Mouse (Mus musculus): ENCODE measurements at regions not wholly inside any gene's neighbourhood (a gene's known extent, or its start where the extent isn't known, plus 50 kb on each side); places are given as distances from the start of the nearest gene placed in this dataset.
A peak's percentile ranks its signal among the peaks of the same experiment; 100 is the strongest.

DNA sequence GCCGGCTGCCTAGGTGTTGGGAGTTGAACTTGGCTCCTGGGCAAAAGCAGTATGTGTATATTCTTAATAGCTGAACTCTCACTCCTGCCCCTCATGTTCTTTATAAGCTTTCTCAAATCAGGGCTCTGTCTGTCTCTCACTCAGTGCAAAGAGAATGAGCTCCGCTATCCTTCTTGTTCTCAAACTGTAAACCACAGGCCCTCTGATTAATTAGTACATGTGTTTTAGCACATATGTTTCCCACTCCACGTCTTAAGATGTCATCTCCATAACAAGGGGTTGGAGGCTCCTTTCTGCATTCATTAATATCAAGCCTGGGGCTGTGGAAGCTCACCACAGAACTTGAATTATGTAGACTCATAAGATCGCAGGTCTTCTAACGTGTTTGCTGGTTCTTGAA, 104.7 kb downstream of the Nsun3 start:
- intact Hi-C loops (cut with DNase I): no loop called here
- TF ChIP-seq CTCF (IDR thresholded peaks at IDR 0.05): no peak
- no peak for DNase-seq (ENCODE audit: extremely low spot score in 1 of 2, low spot score in 2 of 2)
- Histone ChIP-seq H3K27ac (no peak overlapping the region), H3K4me3 (no peak overlapping the region)

DNA sequence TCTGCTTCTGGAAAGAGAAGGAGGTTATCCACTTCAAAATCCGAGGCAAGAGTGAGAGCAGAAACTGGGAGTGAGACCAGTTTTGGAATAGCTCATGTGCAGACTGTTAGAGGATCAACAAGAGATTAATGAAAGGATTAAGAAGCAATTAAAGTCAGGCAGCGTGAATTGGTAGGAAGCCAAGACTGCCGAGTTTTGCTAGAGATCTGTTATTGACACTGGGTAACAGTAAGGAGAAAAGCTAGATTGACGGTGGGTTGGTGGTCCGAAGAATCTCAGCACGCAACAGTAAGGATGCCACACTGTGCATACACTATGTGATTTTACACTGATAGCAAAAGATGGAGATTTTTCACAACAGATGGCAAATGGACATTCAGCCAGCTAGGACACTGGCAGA, 109.8 kb downstream of the Nsun3 start:
- H3K4me3 ChIP-seq: no peak overlapping the region
- H3K27ac ChIP-seq: no peak overlapping the region
- intact Hi-C loops (cut with DNase I): no loop called here
- no peak for TF ChIP-seq CTCF (IDR thresholded peaks at IDR 0.05)
- no peak for DNase-seq (ENCODE audit: extremely low spot score in 1 of 2, low spot score in 2 of 2)

DNA sequence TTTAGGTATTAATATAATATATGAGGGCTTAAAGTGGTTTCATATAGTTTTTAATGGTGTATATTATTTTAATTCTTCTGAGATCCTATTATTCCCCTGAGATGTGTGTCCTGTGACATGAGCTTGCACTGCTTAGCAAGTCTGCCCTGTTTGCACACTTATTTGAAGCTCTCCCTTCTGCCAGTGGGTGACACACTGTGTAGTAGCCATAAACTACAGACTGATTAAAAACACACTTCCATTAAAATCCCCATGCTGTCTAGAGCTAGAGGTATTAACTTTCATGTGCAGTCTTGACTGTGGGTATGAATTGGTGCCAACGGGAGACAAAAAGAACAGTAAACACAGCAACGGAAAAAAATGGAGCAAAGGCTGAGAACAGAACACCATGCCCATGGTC, 129.2 kb downstream of the Nsun3 start:
- intact Hi-C loops (cut with DNase I): no loop called here
- Histone ChIP-seq H3K27ac (no peak overlapping the region), H3K4me3 (no peak overlapping the region)
- TF ChIP-seq CTCF (IDR thresholded peaks at IDR 0.05): no peak
- no peak for DNase-seq (ENCODE audit: extremely low spot score in 1 of 2, low spot score in 2 of 2)

DNA sequence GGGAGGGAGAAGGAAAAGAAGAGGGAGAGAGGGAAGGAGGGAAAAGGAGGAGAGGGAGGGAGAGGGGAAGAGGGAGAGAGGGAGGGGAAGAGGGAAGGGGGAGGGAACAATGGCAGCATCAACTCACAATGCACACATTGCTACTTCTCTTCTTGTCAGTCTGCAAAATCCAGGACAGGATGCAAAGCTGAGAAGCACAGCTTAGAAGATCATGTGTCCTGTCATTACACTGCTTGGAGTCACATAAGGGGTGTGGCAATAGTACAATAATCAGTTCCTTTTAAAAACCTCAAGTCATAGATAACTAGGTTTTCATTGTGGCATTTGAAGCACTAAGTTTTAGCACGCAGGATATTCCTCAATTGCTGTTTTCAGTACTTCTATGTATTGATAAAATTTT, 132.2 kb downstream of the Nsun3 start:
- intact Hi-C loops (cut with DNase I): no loop called here
- no peak overlapping the region for H3K4me3 ChIP-seq
- no peak for DNase-seq (ENCODE audit: extremely low spot score in 1 of 2, low spot score in 2 of 2)
- no peak overlapping the region for H3K27ac ChIP-seq
- TF ChIP-seq CTCF (IDR thresholded peaks at IDR 0.05): no peak

DNA sequence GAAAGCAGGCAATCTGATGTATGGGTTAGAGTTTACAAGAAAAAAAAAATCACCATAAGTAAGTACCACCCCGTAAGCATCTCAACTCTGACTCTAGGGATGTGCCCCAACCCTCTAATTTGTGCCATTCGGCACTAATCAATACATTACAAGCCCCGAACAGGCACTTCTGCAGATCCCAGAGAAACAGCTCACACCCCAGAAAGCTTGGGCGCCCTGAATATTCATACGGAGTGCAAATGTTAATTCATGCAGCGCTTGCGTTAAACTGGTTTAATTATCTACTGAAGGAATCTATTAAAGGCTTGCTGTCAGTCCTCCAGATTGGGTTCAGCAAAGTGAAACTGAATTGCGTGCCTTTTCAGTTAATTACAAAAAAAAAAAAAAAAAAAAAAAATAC, 132.8 kb downstream of the Nsun3 start:
- intact Hi-C loops (cut with DNase I): no loop called here
- DNase-seq (ENCODE audit: extremely low spot score in 1 of 2, low spot score in 2 of 2): peak in 1 of 2 experiments; percentile 11
- peak overlapping the region; percentile 32; the same call in 1 of the 2 replicates for H3K4me3 ChIP-seq
- TF ChIP-seq CTCF (IDR thresholded peaks at IDR 0.05): no peak
- no peak overlapping the region for H3K27ac ChIP-seq

DNA sequence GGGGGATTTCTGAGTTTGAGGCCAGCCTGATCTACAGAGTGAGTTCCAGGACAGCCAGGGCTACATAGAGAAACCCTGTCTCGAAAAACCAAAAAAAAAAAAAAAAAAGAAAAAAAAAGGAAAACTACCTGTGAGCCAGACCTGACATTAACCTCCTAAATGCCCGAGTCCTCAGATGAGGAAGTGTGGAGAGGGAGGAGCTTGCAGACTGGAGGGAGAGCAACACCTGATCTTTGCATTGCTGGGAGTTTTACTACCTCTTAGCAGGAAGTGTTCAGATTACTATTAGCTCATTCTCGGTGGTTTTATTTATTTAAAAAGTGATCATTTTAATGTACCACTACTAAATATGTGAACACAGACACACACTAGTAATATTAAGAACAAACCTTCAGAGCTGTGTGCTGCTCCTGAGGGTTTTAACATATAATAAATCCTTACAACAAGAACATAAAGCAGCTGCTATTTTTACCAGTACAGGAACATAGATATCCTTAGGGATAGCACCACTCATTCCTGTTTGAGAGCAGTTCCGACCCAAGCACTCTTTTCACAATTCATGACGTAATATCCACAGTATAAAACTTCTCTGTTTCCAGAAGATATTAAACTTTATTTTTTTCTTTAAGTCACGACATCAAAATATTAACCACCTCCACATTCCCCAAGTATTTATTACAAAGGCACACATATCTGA, 133.7 kb downstream of the Nsun3 start:
- intact Hi-C loops (cut with DNase I): no loop called here
- H3K27ac ChIP-seq: no peak overlapping the region
- no peak for DNase-seq (ENCODE audit: extremely low spot score in 1 of 2, low spot score in 2 of 2)
- TF ChIP-seq CTCF (IDR thresholded peaks at IDR 0.05): no peak
- H3K4me3 ChIP-seq: no peak overlapping the region

DNA sequence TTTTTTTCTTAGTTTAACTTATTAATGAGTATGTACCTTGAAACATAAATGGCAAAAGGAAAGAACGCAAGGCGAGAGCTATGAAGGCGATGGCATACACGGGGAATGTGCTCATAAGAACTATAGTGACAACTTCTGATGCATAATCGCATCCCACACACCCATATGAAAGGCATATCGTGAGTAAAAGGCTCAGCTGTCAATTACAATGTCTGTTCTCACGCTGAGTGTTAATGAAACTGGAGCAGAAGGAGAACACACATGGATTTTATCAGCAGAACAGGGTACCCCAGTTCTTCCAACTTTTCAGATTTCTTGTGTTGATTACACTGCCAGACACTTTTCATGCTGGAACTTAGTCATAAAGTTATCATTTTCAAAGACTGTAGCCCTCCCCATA, 135.8 kb downstream of the Nsun3 start:
- H3K27ac ChIP-seq: no peak overlapping the region
- intact Hi-C loops (cut with DNase I): no loop called here
- no peak overlapping the region for H3K4me3 ChIP-seq
- TF ChIP-seq CTCF (IDR thresholded peaks at IDR 0.05): no peak
- no peak for DNase-seq (ENCODE audit: extremely low spot score in 1 of 2, low spot score in 2 of 2)

DNA sequence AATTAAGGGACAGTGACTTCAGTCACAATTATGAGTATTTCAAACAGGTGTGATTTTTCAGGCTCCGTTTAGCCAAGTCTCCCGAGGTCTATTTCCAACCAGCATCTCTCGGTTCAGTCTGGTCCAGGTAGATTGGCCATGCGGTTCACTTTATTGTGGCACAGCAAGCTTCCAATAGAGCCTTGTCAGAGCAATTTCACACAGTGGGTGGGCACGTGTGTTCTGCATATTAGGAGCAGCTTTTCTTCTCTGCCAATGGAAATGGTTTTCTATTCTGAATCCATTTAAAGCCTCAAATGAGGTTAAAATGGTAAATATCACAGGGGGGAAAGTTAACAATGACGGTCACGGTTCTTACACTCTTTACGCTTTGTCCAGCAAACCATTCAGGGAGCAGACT, 138.3 kb downstream of the Nsun3 start:
- DNase-seq (ENCODE audit: extremely low spot score in 1 of 2, low spot score in 2 of 2): no peak
- TF ChIP-seq CTCF (IDR thresholded peaks at IDR 0.05): no peak
- no peak overlapping the region for H3K4me3 ChIP-seq
- H3K27ac ChIP-seq: no peak overlapping the region
- intact Hi-C loops (cut with DNase I): no loop called here

DNA sequence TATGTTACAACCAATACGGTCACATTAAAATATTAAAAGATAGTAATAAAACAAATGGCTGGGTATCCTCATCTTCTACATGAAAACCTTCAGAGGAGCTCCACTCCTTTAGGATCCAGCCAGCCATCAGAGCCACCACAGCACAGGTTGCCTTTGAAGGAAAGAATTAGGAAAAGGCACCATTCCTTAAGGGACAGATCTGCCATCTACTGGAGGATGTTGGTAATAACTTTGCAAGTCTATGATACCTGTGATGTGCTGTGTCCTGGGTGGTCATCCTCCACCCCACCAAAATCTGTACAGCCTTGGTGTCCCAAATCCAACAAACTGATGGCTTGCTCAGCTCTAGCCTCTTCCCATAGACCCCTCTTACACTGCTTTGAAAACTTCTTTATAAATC, 140.5 kb downstream of the Nsun3 start:
- intact Hi-C loops (cut with DNase I): no loop called here
- H3K27ac ChIP-seq: no peak overlapping the region

DNA sequence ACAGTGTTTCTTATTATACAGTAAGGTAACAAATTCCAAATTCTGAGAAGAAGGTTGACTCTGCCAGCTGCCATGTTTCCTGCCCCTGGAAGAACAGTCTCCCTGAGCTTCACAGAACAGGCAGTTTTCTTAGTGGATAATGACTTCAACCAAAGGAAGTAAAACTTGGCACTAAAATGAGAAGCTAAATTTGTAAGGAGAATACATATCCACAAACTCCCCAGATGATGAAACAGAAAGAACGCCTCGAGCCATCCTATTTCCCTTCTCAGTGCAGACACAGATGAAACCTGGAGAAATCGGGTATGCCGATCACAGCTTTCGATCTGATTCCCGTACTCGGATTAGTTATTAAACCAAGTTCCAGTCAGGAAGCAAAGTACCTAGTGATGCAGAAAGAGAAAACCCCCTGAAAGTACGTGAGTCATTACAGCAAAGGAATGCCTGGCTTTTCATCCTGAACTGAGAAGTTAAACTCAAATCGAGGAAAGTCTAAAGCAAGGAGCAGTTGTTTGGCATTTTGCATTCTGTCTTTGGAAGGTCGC, 143.7 kb downstream of the Nsun3 start:
- peak overlapping the region; percentile 18; the same call in 1 of the 2 replicates for H3K4me3 ChIP-seq
- TF ChIP-seq CTCF (IDR thresholded peaks at IDR 0.05): no peak
- no peak for DNase-seq (ENCODE audit: extremely low spot score in 1 of 2, low spot score in 2 of 2)
- intact Hi-C loops (cut with DNase I): no loop called here
- H3K27ac ChIP-seq: no peak overlapping the region

More for the DNA sequence above, 140.5 kb downstream of the Nsun3 start:
- DNase-seq (ENCODE audit: extremely low spot score in 1 of 2, low spot score in 2 of 2): peak in 1 of 2 experiments; percentile 12
- H3K4me3 ChIP-seq: no peak overlapping the region
- TF ChIP-seq CTCF (IDR thresholded peaks at IDR 0.05): peak; percentile 68

DNA sequence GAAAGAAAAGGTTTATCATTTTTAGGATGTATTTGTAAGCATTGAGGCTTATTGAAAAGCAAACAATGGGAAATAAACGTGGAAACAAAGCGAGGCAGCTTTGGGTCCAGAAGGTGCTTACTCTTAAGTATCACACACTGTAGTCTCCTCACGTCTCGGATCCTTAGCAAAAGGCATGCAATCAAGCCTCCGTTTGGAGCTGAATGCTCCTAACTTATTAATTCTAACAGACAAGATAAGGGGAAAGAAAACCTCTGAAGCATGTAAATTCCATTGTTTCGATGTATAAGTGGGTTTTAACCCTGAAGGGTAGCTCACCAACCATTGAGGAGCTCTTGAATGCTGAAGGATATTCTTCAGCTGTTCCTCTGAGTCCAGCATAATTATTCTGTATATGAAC, 162.7 kb downstream of the Nsun3 start:
- Histone ChIP-seq H3K27ac (no peak overlapping the region), H3K4me3 (no peak overlapping the region)
- intact Hi-C loops (cut with DNase I): no loop called here
- DNase-seq (ENCODE audit: extremely low spot score in 1 of 2, low spot score in 2 of 2): no peak
- TF ChIP-seq CTCF (IDR thresholded peaks at IDR 0.05): no peak

DNA sequence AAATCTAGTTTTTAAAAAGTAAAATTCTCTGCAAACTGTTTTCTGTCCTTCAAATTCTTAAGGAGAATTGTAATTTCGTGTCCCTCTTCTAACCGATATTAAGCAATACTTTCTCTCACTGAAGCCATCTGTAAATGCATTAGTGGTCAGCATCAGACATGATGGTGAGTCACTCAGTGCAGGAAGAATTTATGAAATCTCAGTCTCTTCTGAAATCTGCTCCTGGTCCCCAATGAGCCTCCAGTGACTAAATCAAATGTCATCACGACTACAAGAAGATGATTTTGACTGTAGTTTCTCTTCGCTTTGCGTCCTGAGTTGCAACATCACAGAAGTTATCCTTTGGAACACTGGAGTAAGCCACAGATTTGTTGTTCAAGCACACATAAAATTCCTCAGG, 175.7 kb downstream of the Nsun3 start:
- intact Hi-C loops (cut with DNase I): no loop called here
- Histone ChIP-seq H3K4me3 (no peak overlapping the region), H3K27ac (no peak overlapping the region)
- TF ChIP-seq CTCF (IDR thresholded peaks at IDR 0.05): no peak
- no peak for DNase-seq (ENCODE audit: extremely low spot score in 1 of 2, low spot score in 2 of 2)

DNA sequence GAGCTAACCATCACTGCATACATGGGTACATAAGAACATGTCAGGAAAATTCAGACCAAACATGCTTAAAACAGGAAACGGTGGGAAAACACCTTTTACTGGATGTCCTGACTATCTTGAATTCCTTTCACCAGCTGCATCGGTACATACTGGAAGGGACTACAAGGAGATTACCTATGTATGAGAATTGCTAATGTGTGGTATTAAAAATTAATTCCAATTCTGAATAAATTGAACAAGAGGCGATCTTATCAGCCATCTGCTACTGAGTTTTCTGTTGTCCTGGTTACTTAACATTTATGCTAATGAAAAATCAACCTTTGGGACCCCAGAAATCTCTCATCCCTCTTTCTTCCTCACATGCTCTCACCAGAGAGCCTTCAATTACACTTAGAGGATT, 178.0 kb downstream of the Nsun3 start:
- intact Hi-C loops (cut with DNase I): no loop called here
- H3K27ac ChIP-seq: no peak overlapping the region
- no peak for DNase-seq (ENCODE audit: extremely low spot score in 1 of 2, low spot score in 2 of 2)
- no peak for TF ChIP-seq CTCF (IDR thresholded peaks at IDR 0.05)
- no peak overlapping the region for H3K4me3 ChIP-seq

Data from left cerebral cortex, adult 2 months (tissue).